19 mouse cellular contexts compared by ENCODE assay signal in genomic region chr3:51394881-51395280, GRCm38 (mm10). TPM values are rescaled to one million over a fixed set of nuclear protein-coding genes. Genes with fewer than 3 reads are reported as not detected.
"Had no signal": no experiment of that assay in that cellular context is flagged by ENCODE, and none has a peak within 500 bp of the region (broad histone marks: within the 10 kb centered on the region; RNA-seq: fewer than 3 reads in every experiment).

No protein-coding gene starts in this region.

- H3K9ac ChIP-seq: liver, embryonic 14.5 days; lung, embryonic 14.5 days; midbrain, embryonic 12.5 days; midbrain, embryonic 15.5 days; neural tube, embryonic 13.5 days; neural tube, embryonic 15.5 days had no signal

- H3K4me2 ChIP-seq: lung, embryonic 14.5 days; midbrain, embryonic 15.5 days; neural tube, embryonic 13.5 days; neural tube, embryonic 15.5 days had no signal

- H3K4me3 ChIP-seq: midbrain, embryonic 12.5 days; midbrain, embryonic 15.5 days; myocyte; neural tube, embryonic 13.5 days; neural tube, embryonic 15.5 days had no signal

- H3K27ac ChIP-seq: liver, embryonic 14.5 days; midbrain, embryonic 12.5 days; midbrain, embryonic 15.5 days; neural tube, embryonic 13.5 days; neural tube, embryonic 15.5 days had no signal

- ATAC-seq: midbrain, embryonic 15.5 days had no signal

- H3K36me3 ChIP-seq: midbrain, embryonic 12.5 days; midbrain, embryonic 15.5 days; neural tube, embryonic 13.5 days; neural tube, embryonic 15.5 days had no signal

- DNase-seq: lung, adult 18-20 months; lung, embryonic 14.5 days; lung, postnatal 10 days; lung, postnatal 4 days; right cerebral cortex, adult 18-20 months; right cerebral cortex, postnatal 25 days; right cerebral cortex, postnatal 4 days; spleen, adult 18-20 months; thymus, adult 18-20 months; thymus, postnatal 14 days; thymus, postnatal 36 days had no signal

- H3K9me3 ChIP-seq: midbrain, embryonic 12.5 days; midbrain, embryonic 15.5 days; neural tube, embryonic 13.5 days; neural tube, embryonic 15.5 days had no signal

RNA-seq across cellular contexts. Expression of gene Mgarp, which starts 1.7 kb away (rescaled TPM):
- total RNA-seq: megakaryocyte, adult 5-6 weeks; megakaryocyte-erythroid progenitor cell, adult 5-6 weeks had no signal
